Mouse (Mus musculus) Patski (cell line): ENCODE data around the gene Lgals12. TPM values are rescaled to one million over a fixed set of nuclear protein-coding genes. Genes with fewer than 3 reads are reported as not detected.

Source experiments
- ATAC-seq: fragments of 100-300 bp; one replicate; pipeline ENCODE4 v1.8.0; 2021
- CTCF ChIA-PET: fragments of 350-600 bp; sonication (Branson Sonifier 250); formaldehyde crosslinking; loops from one replicate; lab custom pipeline; 2022; ENCODE audit warnings: inconsistent platforms; lab: Charles Lee
- POLR2A ChIA-PET: fragments of 350-600 bp; sonication (Branson Sonifier 250); formaldehyde crosslinking; loops from one replicate; lab custom pipeline; 2022; ENCODE audit warnings: antibody characterized with exemption, inconsistent platforms; lab: Charles Lee
- DNase-seq: peaks from one replicate; pipeline ENCODE4 v3.0.0-alpha.2; 2011; ENCODE audit warnings: low read depth, low spot score
- H3K27me3 ChIP-seq: fragments of 371-371 bp; one replicate; pipeline ENCODE4 v1.5.1; 2021
- CTCF ChIP-seq: fragments of 100-300 bp; IDR thresholded peaks from one replicate; pipeline ENCODE4 v1.5.1; 2021
- in situ Hi-C: fragments of 300-500 bp; cut with MboI; formaldehyde crosslinking; loops from 3 replicates; pipeline ENCODE4 v1.11.1; 2018; ENCODE audit warnings: low pct_unique_long_range_greater_than_20kb, mixed read lengths
- polyA plus RNA-seq: library from polyadenylated mRNA; unstranded; gene quantifications from one replicate; pipeline ENCODE4 v1.2.3, GENCODE M21; 2021

Gene Lgals12
- polyA plus RNA-seq = not detected

DNA sequence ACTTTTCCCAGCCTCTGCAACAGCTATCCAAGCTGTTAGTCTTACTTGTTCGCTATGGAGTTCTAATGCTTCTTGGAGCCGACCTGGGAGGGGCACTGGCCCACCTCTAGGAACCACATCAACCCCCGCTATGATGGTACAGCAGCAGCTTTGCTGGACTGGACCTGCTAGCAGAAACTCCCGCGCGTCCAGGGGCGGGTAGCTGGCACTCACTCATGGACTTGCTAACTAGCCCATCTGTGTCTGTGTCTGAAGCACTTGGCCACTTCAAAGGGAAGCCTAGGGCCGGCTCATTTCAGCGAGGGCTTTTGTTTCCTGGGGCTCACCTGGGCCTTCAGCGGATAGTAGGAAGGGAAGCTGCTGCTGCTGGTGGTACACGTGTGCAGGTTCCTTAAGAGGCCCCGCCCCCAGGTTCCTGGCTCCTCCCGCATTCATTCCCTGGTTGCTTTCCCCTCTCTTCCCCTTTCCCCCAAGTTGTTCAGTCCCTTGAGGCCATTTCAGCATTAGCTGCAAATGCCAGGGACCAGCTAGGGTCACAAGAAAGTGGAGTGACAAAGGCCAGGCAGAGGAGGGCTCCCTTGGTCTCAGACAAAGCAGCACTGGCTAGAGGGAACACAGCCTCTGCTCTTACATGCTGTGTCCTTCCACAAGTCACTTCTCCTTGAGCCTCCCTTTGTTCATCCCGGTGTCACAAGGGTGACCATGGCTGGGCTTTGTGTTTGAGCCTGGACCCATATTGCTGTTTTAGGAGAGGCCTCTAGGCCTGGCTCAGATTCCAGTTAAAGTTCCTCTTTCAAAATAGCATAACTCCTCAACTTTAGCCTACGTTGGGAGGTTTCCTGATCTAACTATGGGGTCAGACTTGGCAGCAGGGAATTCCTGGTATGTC lies at the start of gene Lgals12:
Lgals12 (minus strand) TSS at position 393 of the 889 bp plus-strand sequence.
- peaks cover 13% of the 10 kb centered on the region for H3K27me3 ChIP-seq
- DNase-seq (no peak), ATAC-seq (no peak)
- in situ Hi-C loops = loop anchor here (25.0 kb wide), 1 partner anchor 370 kb away; the partner anchor contains the start of gene Naa40
- POLR2A ChIA-PET = no interaction called here
- TF ChIP-seq CTCF = no peak
- CTCF ChIA-PET = interaction anchor here (0.8 to 2.2 kb wide), 4 partner anchors 10 to 82 kb away, joined by 3 to 7 read pairs (median 4); no protein-coding TSS in a partner anchor

- in situ Hi-C loops = no loop called here
- ATAC-seq = no peak
- peaks cover 18% of the 10 kb centered on the region for H3K27me3 ChIP-seq
- TF ChIP-seq CTCF = no peak
- DNase-seq = no peak
- POLR2A ChIA-PET = no interaction called here
- CTCF ChIA-PET = no interaction called here
Observed at GRCm38 (mm10) chr19:7648913-7649666, 42.1 kb upstream of the Lgals12 start.

- ChIA-PET CTCF (no interaction called here), POLR2A (no interaction called here)
- no peak for TF ChIP-seq CTCF
- H3K27me3 ChIP-seq = peaks cover 30% of the 10 kb centered on the region
- DNase-seq (no peak), ATAC-seq (no peak)
- in situ Hi-C loops = no loop called here
Observed at GRCm38 (mm10) chr19:7633786-7634185, 26.8 kb upstream of the Lgals12 start.

- DNase-seq = no peak
- POLR2A ChIA-PET = no interaction called here
- no peak for ATAC-seq
- CTCF ChIA-PET = no interaction called here
- TF ChIP-seq CTCF = no peak
- peaks cover 32% of the 10 kb centered on the region for H3K27me3 ChIP-seq
- in situ Hi-C loops = no loop called here
Observed at GRCm38 (mm10) chr19:7633021-7633420, 26.0 kb upstream of the Lgals12 start.

GRCm38 (mm10) chr19:7617696-7618095 lies 10.7 kb upstream of the Lgals12 start:
- in situ Hi-C loops = loop anchor here (25.0 kb wide), 1 partner anchor 380 kb away; the partner anchor contains the start of gene Naa40
- ChIA-PET CTCF (interaction anchor here (0.6 to 2.4 kb wide), 22 partner anchors 8 to 236 kb away, joined by 3 to 10 read pairs (median 4); no protein-coding TSS in a partner anchor), POLR2A (no interaction called here)
- ATAC-seq = peak; percentile 67
- peak; percentile 84 for TF ChIP-seq CTCF
- DNase-seq = no peak
- H3K27me3 ChIP-seq = peaks cover 11% of the 10 kb centered on the region

- TF ChIP-seq CTCF = no peak
- DNase-seq (no peak), ATAC-seq (no peak)
- POLR2A ChIA-PET = no interaction called here
- in situ Hi-C loops = loop anchor here (25.0 kb wide), 1 partner anchor 380 kb away; the partner anchor contains the start of gene Naa40
- CTCF ChIA-PET = interaction anchor here (0.7 to 2.4 kb wide), 13 partner anchors 9 to 180 kb away, joined by 3 to 10 read pairs (median 4); no protein-coding TSS in a partner anchor
- H3K27me3 ChIP-seq = peaks cover 10% of the 10 kb centered on the region
Observed at GRCm38 (mm10) chr19:7617085-7617484, 10.1 kb upstream of the Lgals12 start.

DNA sequence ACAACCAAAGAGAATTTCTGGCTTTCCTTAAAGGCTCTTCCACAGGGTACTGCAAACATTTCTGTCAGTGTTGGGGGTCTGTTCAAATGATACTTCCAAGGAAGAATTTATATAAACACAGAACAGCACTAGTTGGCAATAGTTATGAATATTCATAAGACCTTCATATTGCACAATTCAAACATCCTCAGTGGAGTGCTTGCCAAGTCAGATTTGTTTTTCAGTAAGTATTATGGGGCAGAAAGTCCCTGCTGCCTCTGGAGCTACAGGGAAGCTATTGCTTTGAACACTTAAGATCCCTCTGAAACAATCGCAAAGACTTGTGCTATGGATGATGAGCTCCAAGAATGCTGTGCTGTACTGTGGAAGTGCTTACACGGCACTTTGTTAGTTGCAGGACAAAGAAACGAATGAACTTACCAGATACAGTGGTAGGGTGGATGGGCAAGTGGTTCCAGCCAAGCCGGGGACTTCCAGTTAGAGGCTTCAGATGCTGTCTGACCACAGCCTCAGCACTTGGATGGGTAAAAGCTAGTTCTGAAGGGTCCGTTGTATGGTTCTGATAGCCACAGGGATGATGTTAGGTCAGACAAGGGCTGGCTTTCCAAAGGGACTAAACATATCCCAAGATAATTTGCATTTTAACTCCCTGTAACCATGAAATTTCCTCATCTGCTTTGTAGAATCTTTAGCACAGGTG lies 9.4 kb upstream of the Lgals12 start:
- POLR2A ChIA-PET = no interaction called here
- no peak for TF ChIP-seq CTCF
- H3K27me3 ChIP-seq = peaks cover 10% of the 10 kb centered on the region
- CTCF ChIA-PET = interaction anchor here (0.7 to 2.4 kb wide), 4 partner anchors 9 to 26 kb away, joined by 3 to 9 read pairs (median 6); no protein-coding TSS in a partner anchor
- ATAC-seq (no peak), DNase-seq (no peak)
- in situ Hi-C loops = loop anchor here (25.0 kb wide), 1 partner anchor 379 kb away; the partner anchor contains the start of gene Naa40

GRCm38 (mm10) chr19:7613151-7613550 lies 6.2 kb upstream of the Lgals12 start:
- ATAC-seq = no peak
- in situ Hi-C loops = loop anchor here (25.0 kb wide), 1 partner anchor 376 kb away; the partner anchor contains the start of gene Naa40
- no peak for TF ChIP-seq CTCF
- no peak for DNase-seq
- ChIA-PET POLR2A (no interaction called here), CTCF (no interaction called here)
- H3K27me3 ChIP-seq = peaks cover 13% of the 10 kb centered on the region

- CTCF ChIA-PET = interaction anchor here (1.2 to 1.7 kb wide), 2 partner anchors 17 to 84 kb away, joined by 3 to 5 read pairs; no protein-coding TSS in a partner anchor
- ATAC-seq (no peak), DNase-seq (no peak)
- H3K27me3 ChIP-seq = peaks cover 13% of the 10 kb centered on the region
- TF ChIP-seq CTCF = no peak
- POLR2A ChIA-PET = no interaction called here
- in situ Hi-C loops = loop anchor here (25.0 kb wide), 1 partner anchor 375 kb away; the partner anchor contains the start of gene Naa40
Observed at GRCm38 (mm10) chr19:7611942-7612757, 5.2 kb upstream of the Lgals12 start, which contains the start of gene Hrasls5. Gene Hrasls5, plus strand, starts transcription at chr19:7612541.
